In the genomic region with DNA sequence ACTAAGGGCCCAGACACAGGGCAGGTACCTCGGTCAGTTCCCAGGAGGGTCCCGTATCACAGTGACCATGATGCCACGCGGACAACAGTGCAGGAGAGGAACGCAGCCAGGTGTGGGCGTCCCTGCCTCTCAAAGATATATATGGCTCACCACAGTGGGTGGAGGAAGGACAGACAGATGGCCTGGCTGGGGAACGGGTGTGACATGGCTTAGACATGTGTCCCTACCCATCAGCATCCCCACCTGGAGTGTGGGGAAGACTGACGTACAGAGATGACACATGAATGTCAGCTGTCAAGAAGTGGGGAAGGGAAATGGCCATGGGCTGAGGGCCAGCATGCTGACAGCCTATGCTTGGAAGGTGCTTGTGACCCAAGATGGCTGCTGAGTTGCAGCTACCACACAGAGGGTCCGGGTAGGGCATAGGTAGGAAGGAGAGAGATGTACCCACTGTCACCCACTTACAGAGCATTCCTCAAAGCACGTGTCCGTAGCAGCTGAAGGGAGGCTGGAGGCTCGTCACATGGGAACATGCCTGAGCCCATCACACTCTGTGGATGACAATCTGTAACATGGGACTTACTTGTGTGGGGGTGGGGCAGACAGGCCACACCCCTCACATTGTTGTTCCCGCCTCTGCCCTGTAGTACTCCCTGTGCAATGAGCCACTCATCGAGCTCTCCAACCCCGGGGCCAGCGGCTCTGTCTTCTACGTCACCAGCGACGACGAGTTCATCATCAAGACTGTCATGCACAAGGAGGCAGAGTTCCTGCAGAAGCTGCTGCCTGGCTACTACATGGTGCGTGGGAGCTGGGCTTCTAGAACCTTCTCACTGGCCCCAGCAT, we compare ENCODE assay signal across 34 mouse cellular contexts. TPM values are rescaled to one million over a fixed set of nuclear protein-coding genes. Genes with fewer than 3 reads are reported as not detected.
DNase-seq lines count a peak whose midpoint lies in the region; ATAC-seq and TF ChIP-seq lines count a peak whose summit lies in the region.
"Had no signal": no experiment of that assay in that cellular context is flagged by ENCODE, and none has a peak within 500 bp of the region (broad histone marks: within the 10 kb centered on the region; RNA-seq: fewer than 3 reads in every experiment).

No protein-coding gene starts in this region.

- H3K4me3 ChIP-seq in heart, embryonic 12.5 days: no peak overlapping the region
- H3K4me3 ChIP-seq in left cerebral cortex, adult 2 months: no peak overlapping the region
- H3K4me3 ChIP-seq in CH12.LX (replicated peaks in 1 of 3; ENCODE audit: low read depth in 2 of 3, low read length in 2 of 3, poor library complexity in 1 of 3): no peak overlapping the region
- H3K4me3 ChIP-seq: embryonic facial prominence, embryonic 10.5 days; embryonic facial prominence, embryonic 15.5 days; forebrain, embryonic 12.5 days; heart, embryonic 10.5 days; hindbrain, embryonic 12.5 days; intestine, embryonic 15.5 days; limb, embryonic 10.5 days; limb, embryonic 15.5 days; liver, embryonic 13.5 days; neural tube, embryonic 15.5 days had no signal

- H3K9me3 ChIP-seq in heart, embryonic 12.5 days (replicated peaks): no peaks in the 10 kb centered on the region
- no peaks in the 10 kb centered on the region for H3K9me3 ChIP-seq in CH12.LX (replicated peaks; ENCODE audit: low read length)
- H3K9me3 ChIP-seq: embryonic facial prominence, embryonic 10.5 days; embryonic facial prominence, embryonic 15.5 days; forebrain, embryonic 12.5 days; G1E; heart, embryonic 10.5 days; hindbrain, embryonic 12.5 days; intestine, embryonic 15.5 days; limb, embryonic 10.5 days; liver, embryonic 13.5 days; neural tube, embryonic 15.5 days had no signal

- TF ChIP-seq POLR2A in CH12.LX (IDR thresholded peaks at IDR 0.05; ENCODE audit: low read depth, low read length): no peak

- no peak for ATAC-seq in heart, embryonic 12.5 days (ENCODE audit: insufficient number of reproducible peaks, low FRiP score)
- ATAC-seq: hindbrain, postnatal 0 days; intestine, embryonic 15.5 days; lung, postnatal 0 days had no signal

- H3K79me2 ChIP-seq in CH12.LX (replicated peaks; ENCODE audit: control insufficient read depth, extremely low read depth, insufficient read depth, poor library complexity, severe bottlenecking): peaks cover 12% of the 10 kb centered on the region

- DNase-seq in heart, adult 11 months: peak; percentile 92
- peak in 1 of 2 experiments; percentile 67 for DNase-seq in left cerebral cortex, adult 2 months (ENCODE audit: extremely low spot score in 1 of 2, low spot score in 2 of 2)
- DNase-seq in left cerebral cortex, adult 11 months (ENCODE audit: low spot score): no peak
- DNase-seq in CH12.LX (ENCODE audit: extremely low read depth): no peak
- peak; percentile 52 for DNase-seq in R1 (ENCODE audit: low read depth, low spot score)
- DNase-seq in kidney, postnatal 4 days: no peak
- DNase-seq: adrenal gland, postnatal 14 days; gastrocnemius, postnatal 14 days; heart, postnatal 36 days; kidney, adult 2 months; kidney, postnatal 36 days; layer of hippocampus, postnatal 36 days; liver, embryonic 13.5 days; lung, adult 18-20 months; lung, postnatal 4 days; midbrain, embryonic 14.5 days; retina, postnatal 1 day; thymus, postnatal 4 days had no signal

- no peak overlapping the region for H3K27ac ChIP-seq in heart, embryonic 12.5 days (ENCODE audit: poor library complexity, severe bottlenecking)
- peak overlapping the region; percentile 81 for H3K27ac ChIP-seq in left cerebral cortex, adult 2 months
- H3K27ac ChIP-seq in CH12.LX (ENCODE audit: insufficient read depth, low read depth): no peak overlapping the region
- H3K27ac ChIP-seq: embryonic facial prominence, embryonic 10.5 days; embryonic facial prominence, embryonic 15.5 days; forebrain, embryonic 12.5 days; heart, embryonic 10.5 days; hindbrain, embryonic 12.5 days; hindbrain, postnatal 0 days; intestine, embryonic 15.5 days; limb, embryonic 10.5 days; limb, embryonic 15.5 days; liver, embryonic 13.5 days; neural tube, embryonic 15.5 days had no signal

- H3K9ac ChIP-seq in heart, embryonic 12.5 days: no peak overlapping the region
- H3K9ac ChIP-seq in CH12.LX (ENCODE audit: insufficient read depth, low read depth): no peak overlapping the region
- H3K9ac ChIP-seq: embryonic facial prominence, embryonic 15.5 days; forebrain, embryonic 12.5 days; hindbrain, embryonic 12.5 days; intestine, embryonic 15.5 days; limb, embryonic 15.5 days; liver, embryonic 13.5 days; neural tube, embryonic 15.5 days had no signal

- H3K4me2 ChIP-seq in heart, embryonic 12.5 days: no peak overlapping the region
- no peak overlapping the region for H3K4me2 ChIP-seq in CH12.LX (ENCODE audit: insufficient read depth, low read depth, poor library complexity, severe bottlenecking)
- H3K4me2 ChIP-seq: embryonic facial prominence, embryonic 15.5 days; forebrain, embryonic 12.5 days; hindbrain, embryonic 12.5 days; intestine, embryonic 15.5 days; limb, embryonic 15.5 days; liver, embryonic 13.5 days; neural tube, embryonic 15.5 days had no signal

- TF ChIP-seq RAD21 in CH12.LX (IDR thresholded peaks at IDR 0.05; ENCODE audit: low read depth, low read length): no peak

- dilution Hi-C loops in CH12.LX (cut with MboI; ENCODE audit: extremely low pct_ligation_motif_present, extremely low pct_unique_long_range_greater_than_20kb, low sequenced_read_pairs): no loop called here

- no peak for TF ChIP-seq CTCF in left cerebral cortex, adult 2 months (IDR thresholded peaks at IDR 0.05)
- TF ChIP-seq CTCF in CH12.LX (conservative IDR thresholded peaks at IDR 0.05 in 1 of 2, IDR thresholded peaks at IDR 0.05 in 1 of 2; ENCODE audit: low read depth in 2 of 2, low read length in 2 of 2): no peak

- H3K27me3 ChIP-seq in heart, embryonic 12.5 days (replicated peaks): no peaks in the 10 kb centered on the region
- no peaks in the 10 kb centered on the region for H3K27me3 ChIP-seq in CH12.LX (replicated peaks)
- H3K27me3 ChIP-seq: embryonic facial prominence, embryonic 15.5 days; forebrain, embryonic 12.5 days; hindbrain, embryonic 12.5 days; intestine, embryonic 15.5 days; limb, embryonic 15.5 days; liver, embryonic 13.5 days; neural tube, embryonic 15.5 days had no signal

- H3K4me1 ChIP-seq in heart, embryonic 12.5 days (replicated peaks): peaks cover 29% of the 10 kb centered on the region
- peaks cover 21 to 70% of the 10 kb centered on the region in 2 experiments for H3K4me1 ChIP-seq in CH12.LX (ENCODE audit: control insufficient read depth in 1 of 2, insufficient read depth in 2 of 2)

- no peak for TF ChIP-seq EP300 in CH12.LX (IDR thresholded peaks at IDR 0.05; ENCODE audit: low read length)

- in situ Hi-C loops in CH12.LX (cut with MboI; ENCODE audit: low pct_ligation_motif_present, low pct_unique_long_range_greater_than_20kb, low sequenced_read_pairs): no loop called here

- intact Hi-C loops in left cerebral cortex, adult 2 months (cut with DNase I): no loop called here

- WGBS in heart, embryonic 12.5 days: 91% methylated on average over 21 of the region's 21 CpGs

- peaks cover 69% of the 10 kb centered on the region for H3K36me3 ChIP-seq in heart, embryonic 12.5 days
- peaks cover 61 to 75% of the 10 kb centered on the region in 2 experiments for H3K36me3 ChIP-seq in CH12.LX (replicated peaks in 1 of 2; ENCODE audit: control insufficient read depth in 1 of 2, insufficient read depth in 1 of 2, low read length in 1 of 2)

TF ChIP-seq in CH12.LX, 34 proteins besides CTCF, POLR2A, EP300 and RAD21:
- TF ChIP-seq MXI1 (IDR thresholded peaks at IDR 0.05; ENCODE audit: low read depth, low read length) (no peak), USF1 (IDR thresholded peaks at IDR 0.05; ENCODE audit: low read depth, low read length) (no peak), GABPA (IDR thresholded peaks at IDR 0.05; ENCODE audit: insufficient replicate concordance, low read depth, low read length) (no peak), SMC3 (IDR thresholded peaks at IDR 0.05; ENCODE audit: low read depth, low read length) (no peak), ETS1 (conservative IDR thresholded peaks at IDR 0.05; ENCODE audit: low read depth, low read length) (peak; percentile 30; the same call in 1 of the 2 replicates), IRF4 (IDR thresholded peaks at IDR 0.05; ENCODE audit: low read depth, low read length) (no peak), BHLHE40 (IDR thresholded peaks at IDR 0.05; ENCODE audit: low read depth, low read length) (no peak), MEF2A (IDR thresholded peaks at IDR 0.05; ENCODE audit: borderline replicate concordance, low read depth, low read length) (no peak)

RNA-seq across cellular contexts. Expression of a gene that starts 13.8 kb away (rescaled TPM):
- polyA plus RNA-seq in heart, embryonic 12.5 days (2016; fragmentation: Nextera tagmentation; extraction: Ambion mirVana): 37.3 and 40.3 TPM in 2 replicates
- 10 to 100 TPM; 31.3 to 31.8 TPM for total RNA-seq in left cerebral cortex, adult 2 months (2021)
- 34.6 and 39.7 TPM in 2 replicates for total RNA-seq in CH12.LX (2012; rRNA removed)
- 19.9 and 21.4 TPM in 2 replicates for total RNA-seq in CH12.LX (2014; rRNA removed)
- polyA plus RNA-seq in CH12.LX (2012; ENCODE audit: insufficient read length, low read depth): 39.3 and 39.5 TPM in 2 replicates

RNA-seq across cellular contexts. Expression of a gene that starts 14.3 kb away (rescaled TPM):
- polyA plus RNA-seq in heart, embryonic 12.5 days (2016; fragmentation: Nextera tagmentation; extraction: Ambion mirVana): 41.1 and 43.4 TPM in 2 replicates
- 100 to 1,000 TPM; 431 TPM for total RNA-seq in left cerebral cortex, adult 2 months (2021)
- total RNA-seq in CH12.LX (2012; rRNA removed): 12.6 and 17.9 TPM in 2 replicates
- 11.4 and 11.7 TPM in 2 replicates for total RNA-seq in CH12.LX (2014; rRNA removed)
- polyA plus RNA-seq in CH12.LX (2012; ENCODE audit: insufficient read length, low read depth): 46.7 and 51.4 TPM in 2 replicates

RNA-seq across cellular contexts. Expression of a gene that starts 15.7 kb away (rescaled TPM):
- 1.7 and 2.3 TPM in 2 replicates for polyA plus RNA-seq in heart, embryonic 12.5 days (2016; fragmentation: Nextera tagmentation; extraction: Ambion mirVana)
- under 1 TPM; 0.26 to 0.45 TPM for total RNA-seq in left cerebral cortex, adult 2 months (2021)
- total RNA-seq in CH12.LX (2012; rRNA removed): 4.8 and 7.2 TPM in 2 replicates
- total RNA-seq in CH12.LX (2014; rRNA removed): 0.42 TPM in 1 of 2 replicates, not detected in the other
- 0.76 and 0.97 TPM in 2 replicates for polyA plus RNA-seq in CH12.LX (2012; ENCODE audit: insufficient read length, low read depth)
- total RNA-seq: gastrocnemius, postnatal 14 days had no signal
- polyA plus RNA-seq: C2C12 had no signal

RNA-seq across cellular contexts. Expression of a gene that starts 21.5 kb away (rescaled TPM):
- 13.4 TPM in 2 replicates for polyA plus RNA-seq in heart, embryonic 12.5 days (2016; fragmentation: Nextera tagmentation; extraction: Ambion mirVana)
- under 1 TPM; 0.70 to 0.82 TPM for total RNA-seq in left cerebral cortex, adult 2 months (2021)
- total RNA-seq in CH12.LX (2012; rRNA removed): 0.13 and 0.21 TPM in 2 replicates
- total RNA-seq in CH12.LX (2014; rRNA removed): 0.12 TPM in 1 of 2 replicates, not detected in the other
- 0.23 and 0.30 TPM in 2 replicates for polyA plus RNA-seq in CH12.LX (2012; ENCODE audit: insufficient read length, low read depth)
- total RNA-seq: G1E; granulocyte monocyte progenitor cell, adult 5-6 weeks had no signal
- polyA plus RNA-seq: G1E had no signal

RNA-seq across cellular contexts. Expression of a gene that starts 36.0 kb away (rescaled TPM):
- not detected in 2 replicates for polyA plus RNA-seq in heart, embryonic 12.5 days (2016; fragmentation: Nextera tagmentation; extraction: Ambion mirVana)
- total RNA-seq in left cerebral cortex, adult 2 months (2021): 1 to 10 TPM; 1.7 to 2.1 TPM
- total RNA-seq in CH12.LX (2012; rRNA removed) (0.04 and 0.08 TPM in 2 replicates), CH12.LX (2014; rRNA removed) (not detected in 2 replicates)
- 0.09 TPM in 1 of 2 replicates, not detected in the other for polyA plus RNA-seq in CH12.LX (2012; ENCODE audit: insufficient read length, low read depth)
- total RNA-seq: granulocyte monocyte progenitor cell, adult 5-6 weeks; megakaryocyte-erythroid progenitor cell, adult 5-6 weeks had no signal
- polyA plus RNA-seq: embryonic facial prominence, embryonic 10.5 days; forebrain, embryonic 12.5 days; G1E; heart, embryonic 10.5 days; hindbrain, embryonic 12.5 days; hindbrain, postnatal 0 days; intestine, embryonic 15.5 days; liver, embryonic 13.5 days; midbrain, embryonic 14.5 days; neural tube, embryonic 15.5 days had no signal

Comparison
In these comparisons a context has a peak if more than half of its experiments do, and no peak if none do; other contexts are left out.
1. DNase-seq: peak in heart, adult 11 months (single experiment) and R1 (single experiment); none in left cerebral cortex, adult 11 months (single experiment), CH12.LX (single experiment) and kidney, postnatal 4 days (0 of 2).
2. RNA of a gene that starts 14.3 kb away (total RNA-seq): 431 TPM in left cerebral cortex, adult 2 months; 11.4 to 17.9 TPM in CH12.LX; every median in the first group is over 10 times any median in the second.